Mouse (Mus musculus) heart, embryonic 16.5 days (tissue): ENCODE data around the gene Gm12166. TPM values are rescaled to one million over a fixed set of nuclear protein-coding genes. Genes with fewer than 3 reads are reported as not detected.

Experiments
- ATAC-seq: fragments of 200-750 bp; cut with Nextera tagmentation; replicated peaks from 2 replicates; pipeline ENCODE4 v1.8.0; 2017; ENCODE audit warnings: moderate number of reproducible peaks; ENCODE audit not compliant: insufficient read depth, low FRiP score; ENCODE audit errors: extremely low read depth
- H3K27ac ChIP-seq: fragments of 300-500 bp; sonication (generic); 2 replicates; pipeline ENCODE4 v1.5.1; 2014; ENCODE audit warnings: mild to moderate bottlenecking, low read length, control low read depth, moderate library complexity
- H3K27me3 ChIP-seq: fragments of 300-500 bp; sonication (generic); 2 replicates; pipeline ENCODE4 v1.6.1; 2014; ENCODE audit warnings: low read length, mixed read lengths; ENCODE audit not compliant: control insufficient read depth, insufficient read depth
- H3K36me3 ChIP-seq: fragments of 300-500 bp; sonication (generic); 2 replicates; pipeline ENCODE4 v1.6.1; 2014; ENCODE audit not compliant: control insufficient read depth, insufficient read depth
- H3K4me1 ChIP-seq: fragments of 300-500 bp; sonication (generic); 2 replicates; pipeline ENCODE4 v1.6.1; 2014; ENCODE audit warnings: low read length, mixed read lengths; ENCODE audit not compliant: control insufficient read depth, insufficient read depth
- H3K4me2 ChIP-seq: fragments of 300-500 bp; sonication (generic); 2 replicates; pipeline ENCODE4 v1.6.1; 2014; ENCODE audit warnings: low read depth, mild to moderate bottlenecking, control low read depth, low read length
- H3K4me3 ChIP-seq: fragments of 300-500 bp; sonication (generic); 2 replicates; pipeline ENCODE4 v1.5.1; 2014; ENCODE audit warnings: mild to moderate bottlenecking, control low read depth, low read length
- H3K9ac ChIP-seq: fragments of 300-500 bp; sonication (generic); 2 replicates; pipeline ENCODE4 v1.6.1; 2014; ENCODE audit warnings: low read length, control low read depth
- H3K9me3 ChIP-seq: fragments of 300-500 bp; sonication (generic); replicated peaks from 2 replicates; pipeline ENCODE4 v1.6.1; 2016; ENCODE audit warnings: low read length; ENCODE audit not compliant: control insufficient read depth
- WGBS: fragments of 180-500 bp; shearing (Covaris S2); extraction: QIAGEN DNeasy Blood & Tissue Kit; methylation state at CpG from one replicate; pipeline ENCODE4 v1.1.7; 2014; 5-methylcytosine and 5-hydroxymethylcytosine counted together
- polyA plus RNA-seq: library from polyadenylated mRNA; unstranded; fragments of >200 nt; fragmentation: Nextera tagmentation; extraction: Ambion mirVana; gene quantifications from 2 replicates; pipeline ENCODE4 v1.2.1, GENCODE M21; 2015

Gene Gm12166
- polyA plus RNA-seq, 1 experiment from 2014 or later: 10.7 TPM

- Histone ChIP-seq H3K27me3 (no peaks in the 10 kb centered on the region), H3K9me3 (no peaks in the 10 kb centered on the region), H3K4me3 (no peak overlapping the region), H3K4me2 (no peak overlapping the region), H3K9ac (no peak overlapping the region), H3K4me1 (peaks cover 12% of the 10 kb centered on the region), H3K36me3 (no peaks in the 10 kb centered on the region), H3K27ac (no peak overlapping the region)
- ATAC-seq: no peak
- 85% methylated on average over 2 of the region's 2 CpGs for WGBS
These were observed 22.1 kb downstream of the Gm12166 start for GRCm38 (mm10) chr11:46030026-46030425.

DNA sequence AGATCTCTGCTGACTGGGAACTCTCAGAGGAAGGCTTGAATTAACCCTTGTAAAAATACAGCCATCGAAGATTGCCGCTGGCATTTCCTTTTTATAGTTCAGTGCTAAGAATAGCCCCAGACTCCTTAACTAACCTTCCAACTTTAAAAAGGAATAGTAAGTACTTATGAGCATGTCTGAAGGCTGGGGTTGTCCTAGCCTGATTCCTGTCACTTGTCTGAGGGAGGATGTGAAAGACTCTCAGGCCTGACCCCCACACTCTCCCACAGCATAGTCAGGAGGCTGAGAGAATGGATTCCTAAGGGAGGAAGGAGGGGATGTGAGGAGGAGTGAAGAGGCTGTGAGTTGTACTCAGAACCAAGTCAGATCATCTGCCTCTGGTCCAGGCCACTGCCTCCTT, 22.6 kb downstream of the Gm12166 start:
- no peak overlapping the region for H3K9ac ChIP-seq
- 21% methylated on average over 2 of the region's 2 CpGs for WGBS
- H3K4me1 ChIP-seq: peaks cover 12% of the 10 kb centered on the region
- H3K27me3 ChIP-seq: no peaks in the 10 kb centered on the region
- no peaks in the 10 kb centered on the region for H3K9me3 ChIP-seq
- no peaks in the 10 kb centered on the region for H3K36me3 ChIP-seq
- no peak overlapping the region for H3K4me2 ChIP-seq
- ATAC-seq: 0 out of 2 replicates have a peak, but pooled peaks have one; percentile 18
- no peak overlapping the region for H3K4me3 ChIP-seq
- no peak overlapping the region; the same call in none of the 2 replicates for H3K27ac ChIP-seq

- no peaks in the 10 kb centered on the region for H3K9me3 ChIP-seq
- H3K4me2 ChIP-seq: no peak overlapping the region
- no peaks in the 10 kb centered on the region for H3K27me3 ChIP-seq
- no peaks in the 10 kb centered on the region for H3K36me3 ChIP-seq
- H3K27ac ChIP-seq: no peak overlapping the region
- peaks cover 12% of the 10 kb centered on the region for H3K4me1 ChIP-seq
- H3K4me3 ChIP-seq: no peak overlapping the region
- no peak overlapping the region for H3K9ac ChIP-seq
- no peak for ATAC-seq
- 84% methylated on average over 6 of the region's 6 CpGs for WGBS
These were observed 23.9 kb downstream of the Gm12166 start for GRCm38 (mm10) chr11:46027952-46028814.

- peak; percentile 58; the same call in 1 of the 2 replicates for ATAC-seq
- Histone ChIP-seq H3K36me3 (no peaks in the 10 kb centered on the region), H3K4me1 (peaks cover 12% of the 10 kb centered on the region), H3K4me3 (no peak overlapping the region), H3K27me3 (no peaks in the 10 kb centered on the region), H3K9me3 (no peaks in the 10 kb centered on the region), H3K9ac (no peak overlapping the region), H3K4me2 (no peak overlapping the region), H3K27ac (peak overlapping the region; percentile 35; the same call in 1 of the 2 replicates)
- WGBS: 50% methylated on average over 7 of the region's 7 CpGs
These were observed 26.1 kb downstream of the Gm12166 start for GRCm38 (mm10) chr11:46025962-46026392.

DNA sequence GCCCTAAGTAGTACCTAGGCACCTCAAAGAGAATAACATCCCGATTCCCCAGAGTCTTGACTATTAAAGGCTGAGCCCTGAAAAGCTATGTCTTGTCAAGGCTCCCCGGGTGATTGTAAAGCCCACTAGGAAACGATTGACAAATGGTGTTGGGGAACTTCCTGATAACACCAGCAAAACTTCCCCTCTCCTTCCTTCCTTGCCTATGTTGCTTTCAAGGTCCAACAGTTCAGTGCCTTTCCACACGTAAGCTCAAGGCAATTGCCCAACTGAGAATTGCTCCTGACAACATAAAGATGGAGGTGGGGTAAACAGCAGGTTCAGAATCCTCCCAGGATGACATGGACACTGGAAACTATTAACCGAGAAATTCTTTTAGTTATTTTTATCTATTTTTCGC, 29.1 kb downstream of the Gm12166 start:
- H3K9ac ChIP-seq: no peak overlapping the region
- H3K9me3 ChIP-seq: no peaks in the 10 kb centered on the region
- ATAC-seq: no peak
- no peaks in the 10 kb centered on the region for H3K4me1 ChIP-seq
- H3K27ac ChIP-seq: no peak overlapping the region
- no peak overlapping the region for H3K4me2 ChIP-seq
- 59% methylated on average over 6 of the region's 6 CpGs for WGBS
- H3K4me3 ChIP-seq: no peak overlapping the region
- no peaks in the 10 kb centered on the region for H3K36me3 ChIP-seq
- no peaks in the 10 kb centered on the region for H3K27me3 ChIP-seq

GRCm38 (mm10) chr11:46021850-46022249, 30.3 kb downstream of the Gm12166 start:
- H3K4me3 ChIP-seq: no peak overlapping the region
- no peak for ATAC-seq
- H3K4me2 ChIP-seq: no peak overlapping the region
- no peak overlapping the region for H3K9ac ChIP-seq
- H3K4me1 ChIP-seq: no peaks in the 10 kb centered on the region
- no peaks in the 10 kb centered on the region for H3K9me3 ChIP-seq
- H3K36me3 ChIP-seq: no peaks in the 10 kb centered on the region
- H3K27ac ChIP-seq: no peak overlapping the region
- no peaks in the 10 kb centered on the region for H3K27me3 ChIP-seq

DNA sequence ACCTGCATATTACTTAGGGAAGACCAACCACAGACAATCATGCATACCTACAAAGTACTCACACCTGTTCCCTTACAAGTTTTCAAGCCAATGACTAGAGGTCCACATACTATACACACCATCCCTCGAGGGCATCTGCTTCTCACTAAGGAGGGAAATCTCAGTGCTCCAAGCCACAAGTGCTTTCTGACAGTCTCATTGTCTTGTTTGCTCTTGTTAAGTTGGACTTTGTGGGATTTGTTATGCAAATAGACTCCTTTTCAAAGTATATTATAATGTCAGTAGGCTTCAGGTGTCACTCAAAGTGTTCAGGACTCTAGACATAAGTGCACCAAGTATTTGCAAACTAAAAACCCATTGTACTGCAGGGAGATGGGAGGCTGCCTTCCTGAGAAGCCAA, 31.9 kb downstream of the Gm12166 start:
- Histone ChIP-seq H3K4me2 (no peak overlapping the region), H3K9me3 (no peaks in the 10 kb centered on the region), H3K27me3 (no peaks in the 10 kb centered on the region), H3K36me3 (no peaks in the 10 kb centered on the region), H3K9ac (no peak overlapping the region), H3K4me1 (no peaks in the 10 kb centered on the region), H3K4me3 (no peak overlapping the region), H3K27ac (no peak overlapping the region)
- WGBS: 72% methylated on average over 1 of the region's 1 CpGs
- ATAC-seq: no peak

DNA sequence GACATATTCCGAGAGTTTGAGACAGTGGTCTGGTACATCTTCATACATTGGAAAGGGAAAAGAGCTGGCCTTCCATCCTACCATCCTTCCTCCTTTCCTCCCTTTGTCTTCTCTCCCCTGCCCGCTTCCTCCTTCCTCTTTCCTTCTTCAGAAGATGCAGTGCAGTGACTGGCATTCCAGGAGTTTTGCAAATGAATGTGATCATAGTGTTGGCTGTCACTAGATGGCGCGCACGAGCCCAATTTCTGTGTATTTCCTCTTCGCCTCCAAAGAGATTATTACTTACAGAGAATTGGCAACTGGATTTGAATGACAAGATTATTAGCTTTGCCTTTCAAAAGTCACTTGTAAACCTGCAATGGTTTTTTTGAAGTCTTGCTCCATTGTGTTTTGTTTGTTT, 36.1 kb downstream of the Gm12166 start:
- no peak overlapping the region for H3K9ac ChIP-seq
- no peak overlapping the region for H3K4me2 ChIP-seq
- H3K36me3 ChIP-seq: no peaks in the 10 kb centered on the region
- ATAC-seq: no peak
- H3K27me3 ChIP-seq: no peaks in the 10 kb centered on the region
- H3K27ac ChIP-seq: no peak overlapping the region
- no peaks in the 10 kb centered on the region for H3K9me3 ChIP-seq
- H3K4me1 ChIP-seq: no peaks in the 10 kb centered on the region
- WGBS: 14% methylated on average over 6 of the region's 6 CpGs
- H3K4me3 ChIP-seq: no peak overlapping the region
